Comparison of ENCODE assay signal across 11 mouse cellular contexts in genomic region chr2:75149562-75149961, GRCm38 (mm10).
A peak's percentile ranks its signal among the peaks of the same experiment; 100 is the strongest.
DNase-seq lines count a peak whose midpoint lies in the region; ATAC-seq and TF ChIP-seq lines count a peak whose summit lies in the region.
"Had no signal": no experiment of that assay in that cellular context is flagged by ENCODE, and none has a peak within 500 bp of the region (broad histone marks: within the 10 kb centered on the region; RNA-seq: fewer than 3 reads in every experiment).

No protein-coding gene starts in this region.

- H3K9ac ChIP-seq in limb, embryonic 14.5 days (ENCODE audit: low read depth, low read length, severe bottlenecking), result no peak overlapping the region
- H3K9ac ChIP-seq in neural tube, embryonic 15.5 days (replicated peaks), result no peak overlapping the region

- 19% methylated on average over 12 of the region's 12 CpGs for WGBS in limb, embryonic 14.5 days
- 42% methylated on average over 12 of the region's 12 CpGs for WGBS in neural tube, embryonic 15.5 days

- no peaks in the 10 kb centered on the region for H3K36me3 ChIP-seq in limb, embryonic 14.5 days (ENCODE audit: control insufficient read depth, insufficient read depth, low read length)
- H3K36me3 ChIP-seq in neural tube, embryonic 15.5 days, result no peaks in the 10 kb centered on the region

- H3K27me3 ChIP-seq in limb, embryonic 14.5 days (ENCODE audit: control insufficient read depth, insufficient read depth, low read length), result peaks cover 56% of the 10 kb centered on the region
- peaks cover 2% of the 10 kb centered on the region; the same call in 1 of the 2 replicates for H3K27me3 ChIP-seq in neural tube, embryonic 15.5 days (replicated peaks)

- no peaks in the 10 kb centered on the region for H3K9me3 ChIP-seq in limb, embryonic 14.5 days (ENCODE audit: control insufficient read depth, low read length)
- no peaks in the 10 kb centered on the region for H3K9me3 ChIP-seq in neural tube, embryonic 15.5 days (replicated peaks)

- peak overlapping the region; percentile 13; the same call in 1 of the 2 replicates for H3K4me3 ChIP-seq in gastrocnemius, adult 2 months
- peak overlapping the region; percentile 13; the same call in 1 of the 2 replicates for H3K4me3 ChIP-seq in limb, embryonic 14.5 days (replicated peaks; ENCODE audit: low read length)
- peak overlapping the region; percentile 19 for H3K4me3 ChIP-seq in neural tube, embryonic 15.5 days (replicated peaks)

- no peak for TF ChIP-seq CTCF in gastrocnemius, adult 2 months (IDR thresholded peaks at IDR 0.05)

- DNase-seq in gastrocnemius, adult 2 months, result no peak
- no peak for DNase-seq in gastrocnemius, postnatal 25 days
- DNase-seq in kidney, postnatal 14 days, result peak; percentile 40
- DNase-seq in kidney, adult 11 months, result no peak
- no peak for DNase-seq in limb, embryonic 14.5 days (ENCODE audit: low spot score)
- no peak for DNase-seq in right cerebral cortex, postnatal 36 days (ENCODE audit: low spot score in 2 of 2)
- DNase-seq in urinary bladder, postnatal 36 days (ENCODE audit: low spot score in 2 of 2), result no peak
- DNase-seq: adrenal gland, postnatal 25 days; cerebellum, adult 9-11 months; midbrain, embryonic 14.5 days had no signal

- ATAC-seq in limb, embryonic 14.5 days (ENCODE audit: low FRiP score, low read depth), result no peak
- ATAC-seq in neural tube, embryonic 15.5 days (ENCODE audit: low FRiP score), result no peak

- no peak for TF ChIP-seq POLR2A in limb, embryonic 14.5 days (IDR thresholded peaks at IDR 0.05; ENCODE audit: borderline replicate concordance, extremely low read depth, insufficient read depth, insufficient read length)

- no peak overlapping the region; the same call in 1 of the 2 replicates for H3K27ac ChIP-seq in gastrocnemius, adult 2 months
- no peak overlapping the region for H3K27ac ChIP-seq in limb, embryonic 14.5 days (replicated peaks; ENCODE audit: low read depth, low read length)
- peak overlapping the region; percentile 48 for H3K27ac ChIP-seq in neural tube, embryonic 15.5 days (replicated peaks)

- no peaks in the 10 kb centered on the region; the same call in 1 of the 2 replicates for H3K4me1 ChIP-seq in limb, embryonic 14.5 days (ENCODE audit: control insufficient read depth, insufficient read depth, low read length)
- peaks cover 6% of the 10 kb centered on the region for H3K4me1 ChIP-seq in neural tube, embryonic 15.5 days

- peak overlapping the region; percentile 28; the same call in 1 of the 2 replicates for H3K4me2 ChIP-seq in limb, embryonic 14.5 days (replicated peaks; ENCODE audit: low read depth, low read length, severe bottlenecking)
- peak overlapping the region; percentile 42 for H3K4me2 ChIP-seq in neural tube, embryonic 15.5 days

- intact Hi-C loops in gastrocnemius, adult 2 months (cut with DNase I), result no loop called here
